Comparison of ENCODE assay signal across 9 mouse cellular contexts in the genomic region with DNA sequence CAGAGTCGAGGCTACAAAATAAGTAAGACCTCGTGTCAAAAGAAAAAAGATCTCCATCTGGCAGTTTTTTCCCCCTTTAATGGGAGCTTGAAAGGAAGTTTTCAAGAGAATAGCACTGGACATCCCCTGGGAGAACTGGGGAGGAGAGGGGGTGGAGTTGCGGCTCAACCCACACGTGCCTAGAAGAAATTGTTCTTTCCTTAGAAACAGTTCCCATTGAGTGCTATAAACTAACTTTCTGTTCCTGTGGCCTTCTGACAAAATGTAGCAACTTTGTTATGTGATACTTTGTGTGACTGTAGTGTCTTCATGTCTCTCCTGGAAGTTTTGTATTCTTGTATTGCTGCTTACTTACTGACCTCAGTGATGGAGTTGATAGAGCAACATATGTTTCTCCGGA. TPM values are rescaled to one million over a fixed set of nuclear protein-coding genes. Genes with fewer than 3 reads are reported as not detected.
DNase-seq lines count a peak whose midpoint lies in the region; ATAC-seq and TF ChIP-seq lines count a peak whose summit lies in the region.
"Had no signal": no experiment of that assay in that cellular context is flagged by ENCODE, and none has a peak within 500 bp of the region (broad histone marks: within the 10 kb centered on the region; RNA-seq: fewer than 3 reads in every experiment).

No protein-coding gene starts in this region.

- peak overlapping the region; percentile 53 for H3K4me2 ChIP-seq in forebrain, postnatal 0 days (ENCODE audit: low read depth)

- no peak for TF ChIP-seq CTCF in heart, adult 2 months (IDR thresholded peaks at IDR 0.05)
- TF ChIP-seq CTCF in E14TG2a.4 (conservative IDR thresholded peaks at IDR 0.05; ENCODE audit: low read length), result no peak
- no peak for TF ChIP-seq CTCF in forebrain, postnatal 0 days (IDR thresholded peaks at IDR 0.05; ENCODE audit: low read depth)

- 18% methylated on average over 5 of the region's 5 CpGs for WGBS in heart, adult 2 months
- 22% methylated on average over 5 of the region's 5 CpGs for WGBS in forebrain, postnatal 0 days
- 29% methylated on average over 5 of the region's 5 CpGs for WGBS in macrophage (ENCODE audit: missing documents)

- no peaks in the 10 kb centered on the region; the same call in none of the 2 replicates for H3K4me1 ChIP-seq in heart, adult 2 months (ENCODE audit: control insufficient read depth, insufficient read depth, low read length)
- H3K4me1 ChIP-seq in E14TG2a.4 (replicated peaks; ENCODE audit: low read depth, low read length), result peaks cover 20% of the 10 kb centered on the region
- H3K4me1 ChIP-seq in forebrain, postnatal 0 days (ENCODE audit: insufficient read depth), result peaks cover 18% of the 10 kb centered on the region

- DNase-seq in heart, adult 2 months, result no peak
- DNase-seq in heart, adult 9 months (ENCODE audit: low spot score in 2 of 2), result no peak
- DNase-seq in forebrain, postnatal 0 days, result no peak
- no peak for DNase-seq in frontal cortex, postnatal 10 days (ENCODE audit: low spot score in 2 of 2)
- DNase-seq in ovary, postnatal 14 days (ENCODE audit: low spot score), result no peak
- DNase-seq in spleen, postnatal 4 days (ENCODE audit: low spot score in 2 of 2), result no peak
- DNase-seq: gastrocnemius, postnatal 25 days had no signal

- peak overlapping the region; percentile 78; the same call in 1 of the 2 replicates for H3K4me3 ChIP-seq in heart, adult 2 months
- peak overlapping the region; percentile 93 for H3K4me3 ChIP-seq in E14TG2a.4 (replicated peaks; ENCODE audit: low read length)
- peak overlapping the region; percentile 74 for H3K4me3 ChIP-seq in forebrain, postnatal 0 days (ENCODE audit: low read depth, low read length)
- peak overlapping the region; percentile 99 for H3K4me3 ChIP-seq in macrophage (ENCODE audit: inconsistent target)

- peak overlapping the region; percentile 94 for H3K27ac ChIP-seq in heart, adult 2 months
- H3K27ac ChIP-seq in forebrain, postnatal 0 days (ENCODE audit: low read depth, low read length), result no peak overlapping the region
- no peak overlapping the region for H3K27ac ChIP-seq in macrophage

- H3K27me3 ChIP-seq in heart, adult 2 months (ENCODE audit: control insufficient read depth, insufficient read depth, low read length), result no peaks in the 10 kb centered on the region
- H3K27me3 ChIP-seq in E14TG2a.4 (ENCODE audit: insufficient read depth, low read length), result no peaks in the 10 kb centered on the region
- no peaks in the 10 kb centered on the region for H3K27me3 ChIP-seq in forebrain, postnatal 0 days (ENCODE audit: insufficient read depth, low read length)

- TF ChIP-seq POLR2A in heart, adult 2 months (IDR thresholded peaks at IDR 0.05; ENCODE audit: insufficient read depth, low read depth, low read length), result no peak

- ATAC-seq in forebrain, postnatal 0 days, result no peak

- H3K79me2 ChIP-seq in heart, adult 2 months (replicated peaks; ENCODE audit: control insufficient read depth, insufficient read depth, low read length), result no peaks in the 10 kb centered on the region
- H3K79me2 ChIP-seq in macrophage (ENCODE audit: inconsistent target), result peaks cover 37% of the 10 kb centered on the region

- no peak for TF ChIP-seq EP300 in heart, adult 2 months (IDR thresholded peaks at IDR 0.05; ENCODE audit: insufficient read depth, low read depth, low read length)

- no peaks in the 10 kb centered on the region for H3K9me3 ChIP-seq in E14TG2a.4 (ENCODE audit: low read length)
- no peaks in the 10 kb centered on the region for H3K9me3 ChIP-seq in forebrain, postnatal 0 days (ENCODE audit: low read length)

- peaks cover 5% of the 10 kb centered on the region; the same call in 1 of the 2 replicates for H3K36me3 ChIP-seq in heart, adult 2 months (ENCODE audit: control insufficient read depth, insufficient read depth, low read length)
- peaks cover 38% of the 10 kb centered on the region for H3K36me3 ChIP-seq in E14TG2a.4 (ENCODE audit: insufficient read depth, low read length)
- H3K36me3 ChIP-seq in forebrain, postnatal 0 days (ENCODE audit: insufficient read depth), result peaks cover 15% of the 10 kb centered on the region
- H3K36me3 ChIP-seq in macrophage (ENCODE audit: inconsistent target), result peaks cover 34% of the 10 kb centered on the region; the same call in 1 of the 2 replicates

- no peak overlapping the region for H3K9ac ChIP-seq in heart, adult 2 months (ENCODE audit: low read depth, low read length)
- peak overlapping the region; percentile 91; the same call in 1 of the 2 replicates for H3K9ac ChIP-seq in forebrain, postnatal 0 days

- intact Hi-C loops in heart, adult 2 months (cut with DNase I), result loop anchor here (5.0 to 10.0 kb wide), 3 partner anchors 53 to 1127 kb away; partner anchors contain the start of genes Btf3, Gfm2, Hexb and Nsa2

RNA-seq across cellular contexts. Expression of gene Ankra2, which starts 1.2 kb away (rescaled TPM):
- 10 to 100 TPM; 35.6 to 46.8 TPM for total RNA-seq in heart, adult 2 months (2021)
- 11.3 and 17.2 TPM in 2 replicates for polyA plus RNA-seq in heart, adult 2 months (2012; rRNA removed)
- 95.5 and 110 TPM in 2 replicates for total RNA-seq in forebrain, postnatal 0 days (2014; rRNA removed)
- polyA plus RNA-seq in forebrain, postnatal 0 days (2015; fragmentation: Nextera tagmentation; extraction: Ambion mirVana), result 81.6 and 85.9 TPM in 2 replicates
- 10 to 100 TPM; 11.2 to 58.7 (median 27.8) TPM for total RNA-seq in macrophage (2018; cell fraction: chromatin; rRNA removed)
- 10 to 100 TPM; 11.0 to 19.4 (median 17.2) TPM for total RNA-seq in macrophage (2018; cell fraction: cytosol; rRNA removed)
- 10 to 100 TPM; 15.7 to 56.1 (median 24.7) TPM for total RNA-seq in macrophage (2018; cell fraction: nucleus; rRNA removed)
- 17.2 to 20.5 TPM (median 18.5 TPM) in 3 replicates for polyA plus RNA-seq in macrophage (2018)

RNA-seq across cellular contexts. Expression of gene Utp15, which starts 1.3 kb away (rescaled TPM):
- 1 to 10 TPM; 5.7 to 6.7 TPM for total RNA-seq in heart, adult 2 months (2021)
- 4.2 and 6.2 TPM in 2 replicates for polyA plus RNA-seq in heart, adult 2 months (2012; rRNA removed)
- 27.5 and 33.5 TPM in 2 replicates for total RNA-seq in forebrain, postnatal 0 days (2014; rRNA removed)
- 16.5 and 22.0 TPM in 2 replicates for polyA plus RNA-seq in forebrain, postnatal 0 days (2015; fragmentation: Nextera tagmentation; extraction: Ambion mirVana)
- 10 to 100 TPM; 23.8 to 63.4 (median 38.6) TPM for total RNA-seq in macrophage (2018; cell fraction: chromatin; rRNA removed)
- 10 to 100 TPM; 10.7 to 20.0 (median 16.5) TPM for total RNA-seq in macrophage (2018; cell fraction: cytosol; rRNA removed)
- total RNA-seq in macrophage (2018; cell fraction: nucleus; rRNA removed), result 10 to 100 TPM; 19.1 to 54.5 (median 28.2) TPM
- polyA plus RNA-seq in macrophage (2018), result 12.3 to 19.6 TPM (median 15.1 TPM) in 3 replicates

RNA-seq across cellular contexts. Expression of gene Gm21976, which starts 15.6 kb away (rescaled TPM):
- not detected for total RNA-seq in heart, adult 2 months (2021)
- polyA plus RNA-seq in heart, adult 2 months (2012; rRNA removed), result not detected in 2 replicates
- total RNA-seq in forebrain, postnatal 0 days (2014; rRNA removed), result 1.0 TPM in 1 of 2 replicates, not detected in the other
- polyA plus RNA-seq in forebrain, postnatal 0 days (2015; fragmentation: Nextera tagmentation; extraction: Ambion mirVana), result not detected in 2 replicates
- total RNA-seq in macrophage (2018; cell fraction: chromatin; rRNA removed), result not detected
- not detected for total RNA-seq in macrophage (2018; cell fraction: cytosol; rRNA removed)
- not detected for total RNA-seq in macrophage (2018; cell fraction: nucleus; rRNA removed)
- polyA plus RNA-seq in macrophage (2018), result not detected in 3 replicates
- total RNA-seq: gastrocnemius, postnatal 25 days had no signal

RNA-seq across cellular contexts. Expression of gene Btf3, which starts 52.7 kb away (rescaled TPM):
- total RNA-seq in heart, adult 2 months (2021), result 100 to 1,000 TPM; 193 to 218 TPM
- 88.2 and 135 TPM in 2 replicates for polyA plus RNA-seq in heart, adult 2 months (2012; rRNA removed)
- total RNA-seq in forebrain, postnatal 0 days (2014; rRNA removed), result 435 and 523 TPM in 2 replicates
- polyA plus RNA-seq in forebrain, postnatal 0 days (2015; fragmentation: Nextera tagmentation; extraction: Ambion mirVana), result 562 and 667 TPM in 2 replicates
- 100 to 1,000 TPM in 1 of 26 experiments, 10 to 100 TPM in 25; 26.7 to 120 (median 61.4) TPM for total RNA-seq in macrophage (2018; cell fraction: chromatin; rRNA removed)
- 100 to 1,000 TPM; 302 to 427 (median 356) TPM for total RNA-seq in macrophage (2018; cell fraction: cytosol; rRNA removed)
- total RNA-seq in macrophage (2018; cell fraction: nucleus; rRNA removed), result 100 to 1,000 TPM in 17 of 26 experiments, 10 to 100 TPM in 9; 53.7 to 207 (median 110) TPM
- polyA plus RNA-seq in macrophage (2018), result 403 to 596 TPM (median 502 TPM) in 3 replicates

RNA-seq across cellular contexts. Expression of gene Arhgef28, which starts 57.9 kb away (rescaled TPM):
- 1 to 10 TPM; 4.6 to 5.2 TPM for total RNA-seq in heart, adult 2 months (2021)
- 2.4 and 3.8 TPM in 2 replicates for polyA plus RNA-seq in heart, adult 2 months (2012; rRNA removed)
- total RNA-seq in forebrain, postnatal 0 days (2014; rRNA removed), result 27.0 and 38.7 TPM in 2 replicates
- 23.1 and 33.9 TPM in 2 replicates for polyA plus RNA-seq in forebrain, postnatal 0 days (2015; fragmentation: Nextera tagmentation; extraction: Ambion mirVana)
- under 1 TPM in 2 of 26 experiments, not detected in 24; 0.34 to 0.51 TPM for total RNA-seq in macrophage (2018; cell fraction: chromatin; rRNA removed)
- not detected for total RNA-seq in macrophage (2018; cell fraction: cytosol; rRNA removed)
- under 1 TPM in 1 of 26 experiments, not detected in 25; 0.24 TPM for total RNA-seq in macrophage (2018; cell fraction: nucleus; rRNA removed)
- polyA plus RNA-seq in macrophage (2018), result not detected in 3 replicates
